Mouse (Mus musculus): Measurements from ENCODE around the gene Adi1. TPM values are rescaled to one million over a fixed set of nuclear protein-coding genes. Genes with fewer than 3 reads are reported as not detected.
A peak's percentile ranks its signal among the peaks of the same experiment; 100 is the strongest.

The Adi1 gene
- polyA plus RNA-seq (2015; fragmentation: Nextera tagmentation; extraction: Ambion mirVana): 51.1 and 54.0 TPM in 2 replicates

DNA sequence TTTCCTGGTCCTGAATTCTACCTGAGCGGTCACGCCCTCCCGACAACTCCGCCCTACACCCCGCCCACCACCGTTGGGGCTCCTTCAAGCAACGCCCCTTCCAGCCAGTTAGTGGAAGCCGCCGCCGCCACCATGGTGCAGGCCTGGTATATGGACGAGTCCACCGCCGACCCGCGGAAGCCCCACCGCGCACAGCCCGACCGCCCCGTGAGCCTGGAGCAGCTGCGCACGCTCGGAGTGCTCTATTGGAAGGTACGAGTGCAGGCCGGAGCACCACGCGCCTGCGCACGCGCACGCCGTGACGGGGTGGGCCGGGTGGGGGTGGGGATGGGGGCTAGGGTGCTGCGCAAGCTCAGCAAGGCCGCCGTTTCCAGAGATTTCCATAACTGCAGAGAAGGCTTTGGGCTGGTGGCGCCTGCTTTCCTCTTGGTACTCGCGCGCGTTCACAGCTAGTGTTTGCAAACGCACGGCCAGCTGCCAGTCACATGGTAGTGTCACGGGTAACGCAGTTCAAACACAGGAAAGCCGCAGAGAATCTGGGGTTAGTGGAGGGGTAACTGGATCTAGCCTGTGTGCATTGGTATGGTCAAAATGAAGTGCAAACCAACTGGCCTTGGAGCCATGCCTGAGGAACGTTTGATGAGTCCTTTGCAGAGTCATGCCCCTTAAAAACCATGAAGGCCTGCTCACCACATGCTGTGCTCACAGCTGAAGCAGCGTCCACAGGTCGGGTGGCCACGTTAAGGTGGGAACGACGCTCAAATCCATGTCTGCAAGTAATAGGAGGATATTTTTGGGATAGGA lies at the start of gene Adi1:
Adi1 (plus strand) TSS at position 111 of the 804 bp plus-strand sequence.
- Histone ChIP-seq H3K4me3 (ENCODE audit: low read length) (peak within 1 kb of the TSS; percentile 64), H3K4me1 (ENCODE audit: control insufficient read depth, insufficient read depth, low read length) (peaks cover 8% of the 10 kb centered on the region)
- 4% methylated on average over 44 of the region's 53 CpGs for WGBS

DNA sequence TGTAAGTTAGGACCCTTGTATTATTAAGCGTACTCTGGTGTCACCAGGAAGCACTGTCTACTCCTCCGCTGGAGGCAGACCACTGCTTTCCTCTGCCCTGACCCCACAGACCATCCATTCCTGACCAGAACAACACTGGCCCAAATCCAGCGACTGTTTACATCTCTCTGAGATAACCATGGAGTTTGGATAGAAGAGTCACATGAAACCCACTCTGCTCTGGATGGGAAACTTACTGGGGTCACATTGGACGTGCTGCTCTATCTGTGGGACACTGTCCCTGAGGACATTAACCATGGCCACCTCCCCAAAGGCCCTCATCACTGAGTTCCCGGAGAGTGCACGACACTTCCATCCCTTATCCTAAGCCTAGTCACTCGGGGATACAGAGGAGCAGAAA lies 49.6 kb upstream of the Adi1 start:
- H3K36me3 ChIP-seq (ENCODE audit: control insufficient read depth, insufficient read depth): peaks cover 22% of the 10 kb centered on the region
- H3K27me3 ChIP-seq (ENCODE audit: control insufficient read depth, insufficient read depth, low read length): peaks cover 3% of the 10 kb centered on the region; the same call in 1 of the 2 replicates
- ATAC-seq (replicated peaks; ENCODE audit: extremely low read depth, insufficient read depth, low FRiP score): peak; percentile 24; the same call in 1 of the 2 replicates
- no peak overlapping the region for H3K9ac ChIP-seq (ENCODE audit: low read length)
- no peak overlapping the region for H3K27ac ChIP-seq (ENCODE audit: low read length)
- peaks cover 13% of the 10 kb centered on the region for H3K4me1 ChIP-seq (ENCODE audit: control insufficient read depth, insufficient read depth, low read length)
- H3K4me3 ChIP-seq (ENCODE audit: low read length): no peak overlapping the region
- no peaks in the 10 kb centered on the region for H3K9me3 ChIP-seq (replicated peaks; ENCODE audit: control insufficient read depth, low read length)
- 53% methylated on average over 7 of the region's 7 CpGs for WGBS
- no peak overlapping the region for H3K4me2 ChIP-seq (ENCODE audit: low read depth, low read length)

More for the DNA sequence above, at the start of gene Adi1:
- Histone ChIP-seq H3K9ac (ENCODE audit: low read length) (peak within 1 kb of the TSS; percentile 74), H3K36me3 (ENCODE audit: control insufficient read depth, insufficient read depth) (peaks cover 2% of the 10 kb centered on the region; the same call in 1 of the 2 replicates), H3K4me2 (ENCODE audit: low read depth, low read length) (peak within 1 kb of the TSS; percentile 83), H3K27ac (ENCODE audit: low read length) (peak within 1 kb of the TSS; percentile 86), H3K27me3 (ENCODE audit: control insufficient read depth, insufficient read depth, low read length) (no peaks in the 10 kb centered on the region), H3K9me3 (replicated peaks; ENCODE audit: control insufficient read depth, low read length) (no peaks in the 10 kb centered on the region)
- ATAC-seq (replicated peaks; ENCODE audit: extremely low read depth, insufficient read depth, low FRiP score): peak; percentile 93

DNA sequence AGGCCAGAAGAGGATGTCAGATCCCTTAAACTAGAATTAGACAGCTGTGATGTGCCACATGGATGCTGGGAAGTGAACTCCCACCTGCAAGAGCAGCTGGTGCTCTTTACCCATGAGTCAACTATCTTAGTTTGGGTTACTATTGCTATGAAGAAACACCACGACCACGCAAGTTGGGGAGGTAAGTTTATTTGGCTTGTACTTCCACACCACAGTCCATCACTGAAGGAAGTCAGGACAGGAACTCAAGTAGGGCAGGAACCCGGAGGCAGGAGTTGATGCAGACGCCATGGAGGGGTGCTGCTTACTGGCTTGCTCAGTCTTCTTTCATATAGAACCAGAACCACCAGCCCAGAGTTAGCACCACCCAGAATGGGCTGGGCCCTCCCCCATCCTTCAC lies 47.9 kb upstream of the Adi1 start:
- H3K9ac ChIP-seq (ENCODE audit: low read length): no peak overlapping the region
- ATAC-seq (replicated peaks; ENCODE audit: extremely low read depth, insufficient read depth, low FRiP score): no peak
- H3K4me3 ChIP-seq (ENCODE audit: low read length): no peak overlapping the region
- no peak overlapping the region for H3K4me2 ChIP-seq (ENCODE audit: low read depth, low read length)
- H3K4me1 ChIP-seq (ENCODE audit: control insufficient read depth, insufficient read depth, low read length): peaks cover 6% of the 10 kb centered on the region
- WGBS: 59% methylated on average over 4 of the region's 4 CpGs
- no peaks in the 10 kb centered on the region for H3K27me3 ChIP-seq (ENCODE audit: control insufficient read depth, insufficient read depth, low read length)
- H3K9me3 ChIP-seq (replicated peaks; ENCODE audit: control insufficient read depth, low read length): no peaks in the 10 kb centered on the region
- peaks cover 37% of the 10 kb centered on the region for H3K36me3 ChIP-seq (ENCODE audit: control insufficient read depth, insufficient read depth)
- no peak overlapping the region for H3K27ac ChIP-seq (ENCODE audit: low read length)

DNA sequence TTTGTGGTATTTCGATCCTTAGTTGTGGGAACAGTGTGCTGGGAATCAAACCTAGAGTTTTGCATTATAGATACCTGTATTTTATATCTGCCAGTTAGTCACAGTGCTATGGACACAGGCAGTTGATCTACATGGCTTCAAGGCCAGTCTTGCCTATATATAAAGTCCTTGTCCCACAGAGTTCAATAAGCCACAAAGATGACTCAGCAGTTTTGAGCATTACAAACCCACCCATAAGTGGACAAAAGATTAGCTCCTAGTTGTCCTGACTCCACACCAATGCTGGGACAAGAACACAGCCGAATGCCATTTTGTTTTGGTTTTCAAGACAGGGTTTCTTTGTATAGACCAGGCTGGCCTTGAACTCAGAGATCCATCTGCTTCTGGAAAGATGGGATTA lies 46.6 kb upstream of the Adi1 start:
- Histone ChIP-seq H3K9me3 (replicated peaks; ENCODE audit: control insufficient read depth, low read length) (no peaks in the 10 kb centered on the region), H3K27me3 (ENCODE audit: control insufficient read depth, insufficient read depth, low read length) (no peaks in the 10 kb centered on the region), H3K9ac (ENCODE audit: low read length) (no peak overlapping the region), H3K4me3 (ENCODE audit: low read length) (no peak overlapping the region), H3K4me2 (ENCODE audit: low read depth, low read length) (no peak overlapping the region), H3K36me3 (ENCODE audit: control insufficient read depth, insufficient read depth) (peaks cover 51% of the 10 kb centered on the region), H3K27ac (ENCODE audit: low read length) (no peak overlapping the region), H3K4me1 (ENCODE audit: control insufficient read depth, insufficient read depth, low read length) (peaks cover 4% of the 10 kb centered on the region; the same call in 1 of the 2 replicates)
- no peak for ATAC-seq (replicated peaks; ENCODE audit: extremely low read depth, insufficient read depth, low FRiP score)
- WGBS: 87% methylated on average over 2 of the region's 2 CpGs

DNA sequence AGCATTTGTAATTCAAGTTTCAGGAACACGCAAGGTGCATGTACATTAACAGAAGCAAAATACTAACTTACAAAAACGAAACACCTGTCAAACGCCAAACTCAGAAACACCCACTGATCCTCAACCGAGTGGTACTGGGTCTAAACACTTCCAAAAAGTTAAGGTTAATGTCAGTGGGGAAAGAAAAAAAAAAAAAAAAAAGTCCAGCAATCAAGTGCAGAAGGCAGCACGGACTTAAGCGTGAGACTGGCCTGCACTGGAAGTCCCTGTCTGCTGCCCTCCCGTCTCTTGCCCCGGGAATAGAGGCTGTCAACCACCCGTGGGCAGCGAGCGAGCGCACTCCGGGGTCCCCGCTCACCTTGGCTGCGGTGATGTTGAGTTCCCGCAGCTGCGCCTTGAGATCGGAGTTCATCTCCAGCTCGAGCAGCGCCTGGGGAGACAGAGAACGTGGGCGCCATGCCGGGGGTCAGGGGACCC lies 39.9 kb upstream of the Adi1 start:
- 1% methylated on average over 23 of the region's 23 CpGs for WGBS
- Histone ChIP-seq H3K9me3 (replicated peaks; ENCODE audit: control insufficient read depth, low read length) (no peaks in the 10 kb centered on the region), H3K4me2 (ENCODE audit: low read depth, low read length) (peak overlapping the region; percentile 80), H3K9ac (ENCODE audit: low read length) (peak overlapping the region; percentile 98), H3K27me3 (ENCODE audit: control insufficient read depth, insufficient read depth, low read length) (no peaks in the 10 kb centered on the region), H3K36me3 (ENCODE audit: control insufficient read depth, insufficient read depth) (peaks cover 40% of the 10 kb centered on the region), H3K4me3 (ENCODE audit: low read length) (peak overlapping the region; percentile 78), H3K27ac (ENCODE audit: low read length) (peak overlapping the region; percentile 78), H3K4me1 (ENCODE audit: control insufficient read depth, insufficient read depth, low read length) (peaks cover 15% of the 10 kb centered on the region)
- peak; percentile 34 for ATAC-seq (replicated peaks; ENCODE audit: extremely low read depth, insufficient read depth, low FRiP score)

DNA sequence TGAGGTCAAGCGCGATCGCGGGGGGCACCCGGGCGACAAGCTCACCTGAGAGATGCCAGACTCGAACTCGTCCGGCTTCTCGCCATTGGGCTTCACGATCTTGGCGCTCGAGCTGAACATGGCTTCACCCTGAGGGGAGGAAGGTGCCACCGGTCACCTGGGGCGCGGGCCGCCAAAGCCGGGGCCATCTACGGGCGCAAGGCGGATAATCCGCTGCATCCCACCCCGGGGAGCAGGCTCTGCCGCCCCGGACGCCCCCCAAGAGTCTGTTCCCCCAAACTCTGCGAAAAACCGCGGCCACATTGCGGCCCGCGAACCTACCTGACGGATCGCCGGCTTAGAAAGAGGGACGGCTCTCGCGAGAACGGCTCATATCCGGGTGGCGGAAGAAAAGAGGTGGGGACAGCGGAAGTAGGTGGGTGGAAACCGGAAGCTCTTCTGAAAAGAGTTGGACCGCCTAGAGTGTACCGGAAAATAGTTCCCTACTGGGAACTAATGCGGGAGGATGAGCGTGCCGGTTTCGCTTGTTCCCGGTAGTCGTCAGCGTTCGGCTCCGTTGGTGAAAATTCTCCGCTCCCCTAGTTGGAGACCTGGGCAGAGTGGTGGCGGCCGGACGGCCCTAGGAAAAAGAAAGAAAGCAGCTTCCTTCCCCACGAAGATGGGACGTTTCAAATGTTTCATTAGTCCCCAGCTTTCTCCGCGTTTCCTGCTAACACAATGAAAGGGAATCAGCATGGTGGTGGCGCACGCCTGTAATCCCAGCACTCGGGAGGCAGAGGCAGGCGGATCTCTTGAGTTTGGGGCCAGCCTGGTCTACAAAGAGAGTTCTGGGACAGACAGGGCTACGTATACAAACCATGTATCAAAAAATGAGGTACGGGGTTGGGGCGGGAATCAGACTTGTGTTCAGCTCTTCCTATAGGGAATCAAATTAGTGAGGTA lies 39.2 kb upstream of the Adi1 start, which contains the start of gene Rps7:
Rps7 (minus strand) TSS at position 419 of the 942 bp plus-strand sequence.
- Histone ChIP-seq H3K9ac (ENCODE audit: low read length) (peak within 1 kb of the TSS; percentile 98), H3K9me3 (replicated peaks; ENCODE audit: control insufficient read depth, low read length) (no peaks in the 10 kb centered on the region), H3K36me3 (ENCODE audit: control insufficient read depth, insufficient read depth) (peaks cover 33% of the 10 kb centered on the region), H3K4me2 (ENCODE audit: low read depth, low read length) (peak within 1 kb of the TSS; percentile 80), H3K4me3 (ENCODE audit: low read length) (peak within 1 kb of the TSS; percentile 78), H3K4me1 (ENCODE audit: control insufficient read depth, insufficient read depth, low read length) (peaks cover 15% of the 10 kb centered on the region), H3K27ac (ENCODE audit: low read length) (peak within 1 kb of the TSS; percentile 78), H3K27me3 (ENCODE audit: control insufficient read depth, insufficient read depth, low read length) (no peaks in the 10 kb centered on the region)
- peak; percentile 97 for ATAC-seq (replicated peaks; ENCODE audit: extremely low read depth, insufficient read depth, low FRiP score)
- 4% methylated on average over 69 of the region's 69 CpGs for WGBS

DNA sequence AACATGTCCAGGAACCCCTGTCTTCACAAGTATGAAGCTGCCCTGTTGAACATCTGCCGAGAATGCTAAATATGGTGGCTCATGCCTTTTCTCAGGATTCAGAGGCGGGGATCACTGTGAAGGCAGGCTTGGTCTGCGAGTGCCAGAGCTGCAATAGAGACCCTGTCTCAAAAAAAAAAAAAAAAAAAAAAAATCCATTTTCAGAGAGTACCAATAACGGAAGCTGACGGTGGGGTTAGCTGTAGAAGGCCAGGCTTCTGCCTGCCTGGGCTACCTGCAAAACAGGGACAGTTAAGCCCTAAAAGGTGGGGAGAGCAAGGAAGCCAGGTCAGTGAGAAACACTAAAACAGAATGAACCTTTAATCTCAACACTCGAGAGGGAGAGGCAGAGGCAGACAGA lies 38.5 kb upstream of the Adi1 start:
- H3K4me3 ChIP-seq (ENCODE audit: low read length): peak overlapping the region; percentile 78
- H3K9ac ChIP-seq (ENCODE audit: low read length): no peak overlapping the region
- peaks cover 15% of the 10 kb centered on the region for H3K4me1 ChIP-seq (ENCODE audit: control insufficient read depth, insufficient read depth, low read length)
- H3K9me3 ChIP-seq (replicated peaks; ENCODE audit: control insufficient read depth, low read length): no peaks in the 10 kb centered on the region
- peak overlapping the region; percentile 53 for H3K4me2 ChIP-seq (ENCODE audit: low read depth, low read length)
- no peak for ATAC-seq (replicated peaks; ENCODE audit: extremely low read depth, insufficient read depth, low FRiP score)
- peaks cover 27% of the 10 kb centered on the region for H3K36me3 ChIP-seq (ENCODE audit: control insufficient read depth, insufficient read depth)
- H3K27me3 ChIP-seq (ENCODE audit: control insufficient read depth, insufficient read depth, low read length): no peaks in the 10 kb centered on the region
- H3K27ac ChIP-seq (ENCODE audit: low read length): no peak overlapping the region
- WGBS: 84% methylated on average over 6 of the region's 6 CpGs

DNA sequence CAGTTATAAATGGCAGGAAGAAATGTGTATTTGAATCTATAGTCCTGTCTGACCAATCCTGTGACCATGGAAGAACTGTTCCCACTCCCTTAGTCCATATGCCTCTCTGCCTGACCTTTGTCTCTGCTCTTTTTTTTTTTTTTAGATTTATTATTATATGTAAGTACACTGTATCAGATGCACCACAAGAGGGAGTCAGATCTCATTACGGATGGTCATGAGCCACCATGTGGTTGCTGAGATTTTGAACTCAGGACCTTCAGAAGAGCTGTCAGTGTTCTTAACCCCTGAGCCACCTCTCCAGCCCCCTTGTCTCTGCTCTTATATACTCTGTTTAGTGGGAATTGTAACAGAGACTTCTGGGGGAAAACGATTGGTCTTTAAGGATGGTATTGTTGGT lies 36.3 kb upstream of the Adi1 start:
- Histone ChIP-seq H3K27me3 (ENCODE audit: control insufficient read depth, insufficient read depth, low read length) (no peaks in the 10 kb centered on the region), H3K9me3 (replicated peaks; ENCODE audit: control insufficient read depth, low read length) (no peaks in the 10 kb centered on the region), H3K27ac (ENCODE audit: low read length) (no peak overlapping the region), H3K4me2 (ENCODE audit: low read depth, low read length) (no peak overlapping the region), H3K4me3 (ENCODE audit: low read length) (no peak overlapping the region), H3K36me3 (ENCODE audit: control insufficient read depth, insufficient read depth) (peaks cover 4% of the 10 kb centered on the region), H3K9ac (ENCODE audit: low read length) (no peak overlapping the region), H3K4me1 (ENCODE audit: control insufficient read depth, insufficient read depth, low read length) (peaks cover 10% of the 10 kb centered on the region)
- 65% methylated on average over 2 of the region's 2 CpGs for WGBS
- ATAC-seq (replicated peaks; ENCODE audit: extremely low read depth, insufficient read depth, low FRiP score): no peak
